Mouse (Mus musculus): Measurements from ENCODE around the gene Magi2.

Gene Magi2

DNA sequence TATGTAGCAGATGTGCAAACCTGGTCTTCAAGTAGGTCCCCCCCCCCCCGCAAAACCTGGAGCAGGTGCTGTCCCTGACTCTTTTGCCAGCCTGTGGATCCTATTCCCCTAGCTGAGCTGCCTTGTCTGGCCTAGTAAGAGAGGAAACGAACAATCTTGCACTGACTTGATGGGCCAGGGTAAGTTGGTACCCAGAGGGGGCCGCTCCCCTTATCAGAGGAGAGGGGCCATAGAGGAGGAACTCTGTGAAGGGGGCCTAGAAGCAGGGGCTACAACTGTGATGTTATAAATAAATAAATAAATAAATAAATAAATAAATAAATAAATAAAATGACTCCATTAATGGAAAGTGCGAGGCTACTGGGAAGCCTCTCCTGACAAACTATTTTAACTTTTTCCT is 848.0 kb downstream of the Magi2 start:
- DNase-seq (ENCODE audit: low read depth) = no peak

DNA sequence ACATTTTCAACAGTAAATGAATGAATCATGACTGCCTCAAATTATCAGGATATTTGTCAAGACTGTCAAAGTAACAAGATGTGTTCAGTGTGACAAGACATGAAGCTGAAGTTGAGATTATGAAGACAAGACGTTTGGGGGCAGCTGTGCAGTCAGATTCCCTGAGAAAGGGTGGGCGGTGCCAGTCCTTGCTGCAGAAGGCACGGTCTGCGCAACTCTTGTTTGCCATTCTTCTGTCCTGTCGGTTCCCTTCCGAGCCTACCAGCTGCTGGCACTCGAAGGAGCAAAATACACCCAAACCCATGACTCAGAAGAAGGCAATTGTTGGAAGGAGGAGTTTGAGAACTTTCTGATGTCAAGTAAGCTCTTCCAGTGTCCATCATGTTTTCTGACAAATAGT is 852.1 kb downstream of the Magi2 start:
- no peak for DNase-seq (ENCODE audit: low read depth)

DNA sequence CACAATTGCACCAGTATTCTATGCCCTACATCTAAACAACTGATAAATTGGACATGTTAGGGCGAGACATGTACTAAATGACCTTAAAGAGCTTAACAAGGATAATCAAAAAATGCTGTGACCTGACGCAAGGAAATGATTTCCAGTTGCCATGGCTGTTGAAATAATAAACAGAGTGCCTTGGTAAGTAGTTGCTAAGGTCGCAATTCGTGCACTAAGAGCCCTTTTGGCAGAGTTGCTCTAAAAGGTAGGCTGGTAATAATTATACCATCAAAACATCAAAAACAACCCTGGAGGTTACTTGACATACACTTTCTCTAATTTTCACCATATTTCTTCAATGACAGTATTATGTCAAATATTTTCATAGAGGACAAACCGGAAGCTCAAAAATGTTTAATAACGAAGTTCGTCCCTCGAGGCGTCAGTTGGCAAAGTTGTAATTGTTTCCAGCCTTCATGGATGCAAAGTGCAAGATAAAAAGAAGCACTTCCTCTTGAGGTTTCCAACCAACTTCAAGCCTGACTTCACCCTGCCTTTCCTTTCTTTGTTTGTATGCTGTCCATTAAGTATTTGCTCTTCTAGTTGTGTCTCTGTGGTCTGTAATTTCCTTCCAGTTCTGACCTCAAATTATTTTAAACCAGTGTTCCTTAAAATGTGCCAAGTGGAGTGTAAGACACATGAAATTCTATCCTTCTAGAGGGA is 853.9 kb downstream of the Magi2 start:
- DNase-seq (ENCODE audit: low read depth) = no peak

DNA sequence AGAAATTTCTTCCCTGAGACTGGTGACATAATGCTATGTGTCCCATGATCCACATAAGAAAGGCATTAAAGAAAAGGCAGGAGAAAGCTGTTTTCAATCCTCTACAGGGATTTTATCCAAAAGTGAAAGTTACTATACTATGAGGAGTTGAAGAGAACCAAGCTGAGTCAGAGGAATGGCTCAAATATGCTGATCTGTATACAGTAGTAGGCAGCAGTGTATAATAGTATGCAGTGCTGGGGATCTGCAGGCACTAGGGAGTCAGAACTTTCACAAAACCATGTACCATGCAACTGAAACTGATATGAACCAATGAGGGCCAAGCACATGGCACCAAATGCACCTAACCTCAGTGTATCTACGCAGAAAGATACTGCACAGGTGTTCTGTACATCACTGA is 855.5 kb downstream of the Magi2 start:
- no peak for DNase-seq (ENCODE audit: low read depth)

DNA sequence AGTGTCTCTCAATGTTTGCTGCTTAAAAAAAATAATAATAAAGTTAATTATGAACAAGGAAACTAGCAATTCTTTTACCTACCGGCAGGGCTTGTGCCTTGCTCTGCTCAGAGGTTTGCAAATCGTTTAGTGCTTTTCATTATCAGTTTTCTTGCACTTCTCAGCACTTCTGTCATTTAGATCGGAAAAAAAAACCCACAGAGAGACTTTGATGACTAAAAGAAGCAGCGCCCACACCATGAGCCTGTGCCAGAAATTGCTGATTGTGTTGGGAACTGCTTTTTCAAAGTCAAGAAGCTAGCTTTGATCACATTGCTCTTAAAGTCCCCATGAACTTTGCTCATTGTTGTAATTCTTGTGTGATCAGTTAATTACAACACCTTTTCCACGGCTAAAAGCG is 860.2 kb downstream of the Magi2 start:
- peak; percentile 34 for DNase-seq (ENCODE audit: low read depth)

DNA sequence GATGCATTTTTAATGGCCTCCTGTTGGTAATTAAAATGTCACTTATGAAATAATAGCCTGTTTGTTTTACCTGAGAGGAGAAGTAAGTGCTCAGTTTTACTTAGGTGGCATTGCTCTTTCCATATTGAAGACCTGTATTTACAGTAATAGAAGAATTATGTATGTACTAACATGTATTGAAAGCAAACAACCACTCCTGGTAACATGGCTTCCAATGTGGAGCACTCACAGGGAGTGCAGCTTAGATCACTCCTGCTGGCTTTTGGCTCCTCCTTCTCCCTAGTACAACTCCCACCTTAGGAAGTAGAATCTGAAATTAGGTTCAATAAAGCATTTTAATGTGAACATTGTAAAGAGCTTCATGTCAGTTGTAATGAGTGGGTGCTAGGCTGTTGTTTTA is 877.0 kb downstream of the Magi2 start:
- no peak for DNase-seq (ENCODE audit: low read depth)

DNA sequence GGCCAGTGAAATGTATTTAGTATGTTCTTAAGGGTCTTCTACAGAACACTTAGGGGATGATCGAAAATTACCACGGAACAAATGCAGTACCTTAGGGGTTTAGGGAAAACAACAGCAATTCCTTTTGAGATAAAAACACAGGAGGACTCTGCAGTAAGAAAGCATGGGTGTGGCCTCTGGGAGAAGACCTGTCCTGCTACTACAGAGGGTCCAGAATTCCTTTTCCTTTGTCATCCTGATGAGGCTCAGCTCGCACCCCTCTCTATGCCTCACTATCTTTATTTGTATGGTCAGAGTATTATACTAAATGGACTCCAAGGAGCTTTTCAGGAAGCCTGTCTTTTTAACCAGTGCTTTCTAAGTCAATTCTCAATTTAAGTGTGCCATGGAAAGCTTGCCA is 877.7 kb downstream of the Magi2 start:
- no peak for DNase-seq (ENCODE audit: low read depth)

DNA sequence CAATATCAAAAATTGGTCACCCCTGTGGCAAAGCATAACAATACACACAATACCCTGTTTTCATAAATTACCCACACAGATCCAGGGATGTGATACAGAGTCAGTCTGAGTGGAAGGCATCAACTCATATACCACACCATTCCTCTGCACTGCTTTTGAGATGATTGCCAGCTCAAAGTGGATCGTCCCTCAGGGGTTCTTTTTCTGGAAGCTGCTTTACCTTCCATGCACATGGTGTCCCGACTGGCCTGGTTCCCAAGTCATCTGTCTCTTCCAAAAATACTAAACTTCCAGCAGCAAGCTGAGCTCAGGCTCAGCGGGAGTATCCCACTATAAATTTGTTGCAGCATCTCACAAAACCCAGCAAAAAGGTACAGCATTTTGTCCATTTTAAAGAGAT is 882.7 kb downstream of the Magi2 start:
- DNase-seq (ENCODE audit: low read depth) = no peak

DNA sequence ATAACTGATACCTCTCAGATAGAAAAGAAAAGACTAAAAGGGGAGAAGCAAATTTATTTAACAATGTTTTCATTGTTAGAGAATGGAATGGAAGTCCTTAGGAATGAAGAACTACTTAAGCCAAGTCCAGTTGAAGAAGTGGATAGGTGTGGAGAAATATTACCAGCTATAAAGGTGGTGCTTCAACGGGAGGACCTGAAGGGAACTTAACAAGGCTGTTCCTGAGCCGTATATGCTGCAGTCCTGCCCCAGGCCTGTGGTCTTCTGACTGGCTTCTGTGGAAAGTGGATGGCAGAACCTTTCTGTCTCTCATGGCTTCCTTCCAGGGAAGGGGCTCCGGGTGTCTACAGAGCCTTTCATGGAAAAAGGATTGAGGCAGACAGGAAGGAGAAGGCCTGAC is 890.3 kb downstream of the Magi2 start:
- DNase-seq (ENCODE audit: low read depth) = no peak

DNA sequence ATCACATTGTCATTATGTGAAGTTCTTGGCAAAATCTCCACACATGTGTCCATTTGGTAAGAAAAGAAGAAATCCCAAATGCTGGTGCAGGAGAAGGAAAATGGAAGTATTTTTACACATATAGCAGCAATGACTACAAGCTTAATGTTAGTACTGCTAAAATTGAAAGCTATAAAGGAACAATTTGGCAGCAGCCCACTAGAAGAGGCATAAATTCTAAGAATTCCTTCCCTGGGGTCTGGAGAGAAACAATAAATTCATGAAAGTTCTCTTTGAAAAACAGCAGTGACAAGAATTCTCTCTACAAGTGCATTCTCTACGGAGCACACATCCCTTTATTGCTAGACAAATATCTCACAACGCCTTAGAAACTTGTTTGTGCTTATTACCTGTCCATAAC is 913.4 kb downstream of the Magi2 start:
- no peak for DNase-seq (ENCODE audit: low read depth)

DNA sequence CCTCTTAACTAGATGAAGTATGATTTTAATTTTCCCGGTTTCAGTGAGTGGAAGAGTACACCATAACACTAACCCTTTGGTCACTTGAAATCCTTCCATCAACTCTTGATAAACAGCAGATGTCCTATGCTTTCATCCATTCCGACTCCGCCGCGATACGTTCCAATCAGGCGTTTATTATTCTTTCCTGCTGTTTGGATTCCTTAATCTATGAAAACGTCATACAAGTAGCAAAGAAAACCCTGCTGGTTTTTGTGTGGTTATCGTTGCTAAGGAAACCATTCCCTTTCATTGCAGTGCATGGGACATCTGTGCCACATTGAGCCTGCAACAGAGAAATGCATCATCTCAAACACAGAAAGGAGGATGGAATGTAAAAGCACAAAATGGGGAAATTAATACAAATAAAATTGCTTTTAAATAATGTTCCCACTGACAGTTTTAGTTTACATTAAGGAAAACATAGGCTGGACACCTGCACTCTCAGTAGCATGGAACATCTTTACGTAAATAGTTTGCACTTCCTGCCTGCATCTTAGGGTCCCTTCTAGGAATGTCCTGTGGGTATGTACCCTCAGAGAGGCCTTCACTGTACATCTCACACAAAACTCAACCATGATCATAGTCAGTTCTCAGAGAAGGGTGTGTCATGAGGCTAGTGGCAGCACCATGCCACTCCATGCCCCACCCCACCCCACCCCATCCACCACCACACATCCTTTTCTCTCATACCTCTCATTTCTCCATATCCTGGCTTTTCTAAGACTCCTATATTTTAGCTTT is 914.0 kb downstream of the Magi2 start:
- no peak for DNase-seq (ENCODE audit: low read depth)

DNA sequence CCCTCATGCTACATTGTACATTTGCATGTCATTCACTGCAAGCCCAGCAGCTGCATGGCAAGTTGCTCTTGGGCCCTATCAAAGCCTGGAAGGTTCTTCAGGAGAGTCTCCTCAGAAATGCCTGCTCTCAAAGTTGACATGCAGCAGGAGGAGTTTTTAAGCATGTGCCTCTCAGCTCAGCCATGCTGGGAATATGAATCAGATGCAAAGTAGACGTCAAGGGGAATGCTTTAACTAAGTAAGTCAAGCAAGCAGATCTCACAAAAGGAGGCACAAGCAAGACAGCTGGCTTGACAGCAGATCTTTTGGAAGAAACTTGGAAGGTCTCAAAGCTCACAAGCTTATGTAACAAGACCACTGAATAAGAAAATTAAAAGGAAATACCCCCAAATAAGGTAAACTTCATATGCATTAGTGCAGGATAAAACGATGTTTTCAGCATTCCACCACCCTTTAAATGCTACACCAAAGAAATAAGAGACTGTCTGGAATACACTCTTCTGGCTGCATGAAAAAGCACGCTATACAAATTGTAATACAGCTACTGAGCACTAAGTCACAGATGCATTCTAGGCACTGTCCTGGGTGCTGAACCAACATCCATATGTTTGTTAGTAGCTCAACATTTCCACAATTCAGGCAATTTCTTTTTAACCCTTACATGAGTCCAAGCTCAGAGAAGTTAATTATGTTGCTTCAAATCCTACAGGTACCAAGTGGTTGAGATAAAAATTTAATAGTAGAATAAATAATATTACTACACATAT is 926.7 kb downstream of the Magi2 start:
- no peak for DNase-seq (ENCODE audit: low read depth)

DNA sequence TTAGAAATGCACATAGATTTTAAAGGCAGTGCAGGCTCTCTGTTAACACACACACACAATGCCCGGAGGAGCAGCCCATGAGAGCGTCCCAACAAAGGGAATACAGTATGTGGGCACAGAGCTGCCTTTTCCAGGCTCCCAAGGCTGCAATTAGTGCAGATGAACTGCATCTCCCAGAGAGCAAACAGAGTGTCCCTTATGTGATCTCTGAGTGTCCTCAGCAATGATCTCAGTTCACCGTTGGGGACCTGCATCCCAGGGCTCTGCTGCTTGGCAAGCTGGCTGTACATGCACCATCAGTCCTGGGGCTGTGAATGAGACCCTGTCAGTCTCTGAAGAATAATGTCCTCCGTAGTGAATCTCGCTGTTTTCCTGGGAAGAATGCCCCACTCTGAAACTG is 969.9 kb downstream of the Magi2 start:
- DNase-seq (ENCODE audit: low read depth) = no peak

DNA sequence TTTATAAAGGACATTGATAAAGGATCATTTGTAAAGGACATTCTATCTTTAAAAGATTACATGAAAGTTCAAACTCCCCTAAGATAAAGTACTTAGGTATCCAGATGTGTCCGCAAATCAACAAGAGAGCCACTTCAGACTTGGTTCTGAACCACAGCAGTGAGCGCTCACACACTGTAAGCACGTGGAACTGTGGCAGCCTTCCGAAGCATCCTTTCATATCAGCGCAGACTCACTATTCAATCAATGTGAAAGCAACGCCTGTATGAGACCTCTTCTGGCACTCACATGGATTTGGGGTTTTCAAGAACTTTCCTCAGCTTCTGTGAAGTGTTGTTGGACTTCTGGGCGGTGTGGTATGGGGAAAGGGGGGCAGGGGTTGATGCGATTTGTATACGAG is 970.6 kb downstream of the Magi2 start:
- DNase-seq (ENCODE audit: low read depth) = no peak

DNA sequence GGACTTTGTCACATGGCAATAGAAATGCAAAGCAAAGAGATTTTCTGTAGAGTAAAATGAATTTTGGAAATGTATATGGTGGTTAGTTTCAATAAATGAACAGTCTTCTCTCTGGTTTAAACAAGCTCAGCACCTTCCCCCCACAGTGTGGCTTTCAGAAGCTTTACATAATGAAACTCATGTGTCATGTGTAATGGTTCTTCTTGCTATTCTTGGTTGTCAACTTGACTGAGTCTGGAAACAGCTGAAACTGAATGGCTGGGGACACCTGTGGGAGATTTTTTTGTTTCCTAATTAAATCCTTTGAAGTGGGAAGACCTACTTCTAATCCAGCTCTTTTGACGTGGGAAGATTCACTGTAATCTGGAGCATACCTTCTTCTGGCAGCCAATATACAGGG is 974.5 kb downstream of the Magi2 start:
- no peak for DNase-seq (ENCODE audit: low read depth)

DNA sequence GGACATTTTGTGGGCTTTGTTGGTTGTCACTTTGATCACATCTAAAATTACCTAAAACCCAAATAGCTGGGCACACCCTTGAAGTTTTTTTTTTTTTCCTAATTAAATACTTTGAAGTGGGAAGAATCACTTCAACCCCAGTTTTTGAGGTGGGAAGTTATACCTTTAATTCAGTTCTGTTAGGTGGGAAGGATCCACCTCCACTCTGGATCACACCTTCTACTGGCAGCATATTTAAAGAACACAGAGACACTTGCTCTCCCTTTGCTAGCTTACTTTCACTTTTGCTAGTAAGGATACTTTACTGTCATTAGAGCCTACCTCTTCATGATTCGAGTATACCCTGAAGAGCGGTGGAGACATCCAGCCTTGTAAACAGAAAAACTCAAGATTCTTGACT is 981.3 kb downstream of the Magi2 start:
- DNase-seq (ENCODE audit: low read depth) = no peak

DNA sequence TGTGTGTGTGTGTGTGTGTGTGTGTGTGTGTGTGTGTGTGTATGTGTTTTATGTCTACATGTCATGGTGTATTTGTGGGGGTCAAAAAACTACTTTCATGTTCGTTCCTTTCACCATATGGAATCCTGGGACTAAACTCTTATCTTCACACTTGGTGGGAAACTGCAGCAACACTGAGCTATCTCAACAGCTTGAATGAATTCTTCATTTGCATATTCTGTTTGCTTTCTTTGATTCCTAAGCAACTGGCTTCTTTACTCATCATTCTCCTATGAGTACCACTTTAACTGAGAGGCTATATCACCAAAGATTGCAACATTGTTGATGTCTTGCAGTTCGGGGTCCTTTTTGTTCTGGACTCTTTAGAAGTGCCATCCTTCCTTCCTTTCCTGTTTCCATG is 986.5 kb downstream of the Magi2 start:
- DNase-seq (ENCODE audit: low read depth) = no peak

DNA sequence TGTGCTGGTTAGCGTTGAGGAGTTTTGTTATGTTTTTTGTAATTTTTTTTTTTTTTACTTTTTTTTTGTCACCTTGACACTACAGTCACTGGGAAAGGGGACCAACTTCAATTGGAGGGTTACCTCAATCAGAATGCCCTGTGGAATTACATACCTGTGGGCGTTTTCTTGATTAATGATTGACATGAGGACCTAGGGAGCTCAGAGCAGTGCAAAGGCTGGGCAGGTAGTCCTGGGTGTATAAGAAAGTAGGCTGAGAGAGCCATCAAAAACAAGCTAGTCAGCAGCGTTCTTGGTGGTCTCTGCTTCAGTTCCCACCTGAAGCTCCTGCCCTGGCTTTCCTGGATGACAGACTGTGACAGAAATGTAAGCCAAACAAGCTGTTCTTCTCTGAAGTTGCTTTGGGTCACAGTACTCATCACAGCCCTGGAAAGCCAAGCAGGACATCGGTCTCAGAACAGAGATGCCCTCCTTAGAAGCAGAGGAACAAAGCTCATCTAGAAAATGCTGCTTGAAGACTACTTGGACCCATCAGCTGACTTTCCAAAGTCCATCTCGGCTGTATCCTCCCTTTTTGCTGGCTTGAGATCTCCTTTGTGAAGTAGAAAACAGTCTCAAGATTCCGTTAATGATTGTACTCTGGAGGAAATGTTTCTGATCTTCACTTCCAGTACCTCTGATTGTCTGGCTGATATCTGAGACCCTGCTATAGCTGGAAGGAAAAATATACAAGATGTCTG is 999.8 kb downstream of the Magi2 start:
- no peak for DNase-seq (ENCODE audit: low read depth)

DNA sequence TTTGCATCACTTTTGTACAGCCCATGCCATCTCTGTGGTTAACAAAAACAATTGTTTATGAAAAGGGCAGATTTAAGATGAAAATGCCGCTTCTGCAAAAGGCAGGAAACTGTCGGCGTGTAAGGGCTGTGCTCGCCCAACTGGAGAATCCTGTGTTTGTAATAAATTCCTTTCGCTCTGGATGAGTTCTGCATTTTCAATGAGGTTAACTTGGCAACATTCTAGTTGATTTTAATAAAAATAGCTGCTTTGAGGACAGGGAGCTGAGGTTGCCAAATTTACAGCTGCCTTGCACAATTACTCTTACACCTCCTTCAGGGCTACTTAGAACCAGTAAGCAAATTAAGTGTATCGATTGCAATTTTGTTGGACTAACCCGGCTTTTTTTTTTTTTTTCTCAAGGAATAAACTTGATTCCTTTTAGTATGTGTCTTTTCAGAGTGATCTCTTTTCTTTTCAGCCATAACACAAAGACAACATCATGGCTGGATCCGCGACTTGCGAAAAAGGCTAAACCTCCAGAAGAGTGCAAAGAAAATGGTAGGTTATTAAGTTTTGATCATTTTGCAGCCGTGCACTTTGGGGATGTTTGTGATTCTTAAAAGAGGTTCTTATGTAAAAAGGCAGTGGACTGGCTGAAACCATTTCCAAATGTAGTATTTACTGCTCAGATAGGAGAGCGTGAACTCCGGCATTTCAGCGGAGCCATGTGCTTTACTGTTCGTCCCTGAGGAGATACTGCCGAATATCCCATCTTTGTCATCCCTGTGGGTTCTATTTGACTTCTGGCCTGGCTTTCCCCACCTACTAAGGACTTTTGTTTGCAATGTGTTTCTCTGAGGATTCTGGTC is 1001.3 kb downstream of the Magi2 start:
- no peak for DNase-seq (ENCODE audit: low read depth)

DNA sequence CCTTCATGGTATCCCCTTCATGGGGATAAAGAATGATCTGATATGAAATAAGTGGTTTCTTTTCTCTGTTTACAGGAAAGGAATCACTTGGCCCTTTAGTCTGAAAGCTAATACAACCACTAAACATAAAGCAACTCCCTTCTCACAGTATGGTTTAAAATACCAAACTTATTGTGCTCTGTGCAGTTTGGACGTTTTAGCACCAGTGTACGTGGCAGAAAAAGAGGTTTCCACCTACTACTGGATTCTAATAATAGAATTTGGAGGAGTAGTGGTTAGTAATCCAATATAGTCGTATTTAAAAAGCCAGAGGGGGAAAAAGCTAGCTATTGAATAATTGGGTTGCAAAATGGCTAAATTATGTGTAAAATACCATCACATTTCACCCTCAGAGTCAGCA is 1005.1 kb downstream of the Magi2 start:
- no peak for DNase-seq (ENCODE audit: low read depth)

DNA sequence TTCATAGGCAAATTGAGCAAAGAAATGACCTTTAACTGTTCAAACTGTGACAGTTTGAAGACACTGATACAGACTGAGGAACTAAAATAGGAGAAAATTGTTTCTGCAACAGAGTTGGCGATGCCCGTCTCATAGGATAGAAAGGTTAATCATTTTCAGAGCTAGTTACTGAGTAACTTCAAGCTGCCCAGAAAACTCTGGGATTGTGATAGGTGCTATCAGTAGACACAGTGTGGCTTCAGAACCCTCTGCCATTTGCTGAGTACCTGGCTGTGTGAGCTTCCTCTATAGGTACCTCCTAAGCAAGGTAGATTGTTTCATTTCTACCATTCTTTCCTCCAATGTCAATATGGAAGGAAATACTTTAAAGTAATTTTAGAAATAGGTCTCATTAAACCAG is 1014.7 kb downstream of the Magi2 start:
- no peak for DNase-seq (ENCODE audit: low read depth)

DNA sequence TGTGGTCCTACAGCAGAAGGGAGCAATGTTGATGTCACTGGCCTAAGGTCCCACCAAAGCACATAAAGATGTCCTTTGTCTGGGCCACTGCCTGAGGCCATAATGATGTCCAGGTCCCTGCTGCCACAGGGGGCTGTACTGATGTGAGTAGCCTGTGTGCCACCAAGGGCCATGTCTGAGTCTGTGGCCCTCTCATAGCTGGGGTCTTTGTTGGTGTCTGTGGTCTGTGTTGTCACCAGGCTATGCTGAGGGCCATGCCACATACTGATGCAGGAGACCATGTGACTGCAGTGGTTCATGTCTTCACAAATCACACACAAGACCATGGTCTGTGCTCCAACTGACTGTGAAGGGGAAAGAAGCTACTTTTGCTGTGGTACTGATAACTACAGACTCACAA is 1015.7 kb downstream of the Magi2 start:
- DNase-seq (ENCODE audit: low read depth) = no peak

All from naive thymus-derived CD4-positive, alpha-beta T cell, adult 2 months (primary cell).